Mouse (Mus musculus) embryonic facial prominence, embryonic 11.5 days (tissue): ENCODE measurements around the gene Ikzf3. TPM values are rescaled to one million over a fixed set of nuclear protein-coding genes. Genes with fewer than 3 reads are reported as not detected.

Experiments
- ATAC-seq: fragments of 200-750 bp; cut with Nextera tagmentation; replicated peaks from 2 replicates; pipeline ENCODE4 v1.8.0; 2017; ENCODE audit warnings: low read depth; ENCODE audit not compliant: insufficient number of reproducible peaks, low FRiP score, low TSS enrichment
- DNase-seq: peaks from one replicate; pipeline ENCODE4 v3.0.0-alpha.2; 2015; ENCODE audit warnings: low spot score
- H3K27ac ChIP-seq: fragments of 300-500 bp; sonication (generic); replicated peaks from 2 replicates; pipeline ENCODE4 v1.5.1; 2014; ENCODE audit warnings: mild to moderate bottlenecking, low read depth, low read length, control low read depth
- H3K27me3 ChIP-seq: fragments of 300-500 bp; sonication (generic); 2 replicates; pipeline ENCODE4 v1.6.1; 2014; ENCODE audit warnings: mild to moderate bottlenecking, low read length, moderate library complexity, mixed read lengths; ENCODE audit not compliant: control insufficient read depth, insufficient read depth
- H3K36me3 ChIP-seq: fragments of 300-500 bp; sonication (generic); replicated peaks from 2 replicates; pipeline ENCODE4 v1.6.1; 2014; ENCODE audit warnings: low read depth, mild to moderate bottlenecking, low read length, moderate library complexity, mixed read lengths; ENCODE audit not compliant: control insufficient read depth, insufficient read depth
- H3K4me1 ChIP-seq: fragments of 300-500 bp; sonication (generic); 2 replicates; pipeline ENCODE4 v1.6.1; 2014; ENCODE audit warnings: low read length, mixed read lengths; ENCODE audit not compliant: control insufficient read depth, insufficient read depth
- H3K4me2 ChIP-seq: fragments of 300-500 bp; sonication (generic); 2 replicates; pipeline ENCODE4 v1.6.1; 2014; ENCODE audit warnings: low read depth, mild to moderate bottlenecking, control low read depth, low read length, moderate library complexity
- H3K4me3 ChIP-seq: fragments of 300-500 bp; sonication (generic); 2 replicates; pipeline ENCODE4 v1.5.1; 2014; ENCODE audit warnings: low read depth, low read length, control low read depth
- H3K9ac ChIP-seq: fragments of 300-500 bp; sonication (generic); replicated peaks from 2 replicates; pipeline ENCODE4 v1.6.1; 2014; ENCODE audit warnings: mild to moderate bottlenecking, control low read depth, low read length
- H3K9me3 ChIP-seq: fragments of 300-500 bp; sonication (generic); replicated peaks from 2 replicates; pipeline ENCODE4 v1.6.1; 2016; ENCODE audit warnings: mild to moderate bottlenecking, low read length, inconsistent platforms, mixed read lengths; ENCODE audit not compliant: control insufficient read depth
- WGBS: fragments of 180-500 bp; shearing (Covaris S2); extraction: QIAGEN DNeasy Blood & Tissue Kit; methylation state at CpG from one replicate; pipeline ENCODE4 v1.1.7; 2014; 5-methylcytosine and 5-hydroxymethylcytosine counted together
- polyA plus RNA-seq: library from polyadenylated mRNA; unstranded; fragments of >200 nt; fragmentation: Nextera tagmentation; extraction: Ambion mirVana; gene quantifications from 2 replicates; pipeline ENCODE4 v1.2.1, GENCODE M21; 2014

Ikzf3 gene
- polyA plus RNA-seq, 1 experiment from 2014 or later: 0.07 TPM

GRCm38 (mm10) chr11:98481231-98481630, 64.6 kb downstream of the Ikzf3 start:
- H3K27ac ChIP-seq: no peak overlapping the region
- H3K27me3 ChIP-seq: no peaks in the 10 kb centered on the region
- no peak overlapping the region for H3K4me3 ChIP-seq
- WGBS: 41% methylated on average over 6 of the region's 6 CpGs
- H3K9ac ChIP-seq: no peak overlapping the region
- H3K4me1 ChIP-seq: no peaks in the 10 kb centered on the region
- ATAC-seq (no peak), DNase-seq (no peak)
- H3K4me2 ChIP-seq: no peak overlapping the region
- no peaks in the 10 kb centered on the region for H3K9me3 ChIP-seq
- no peaks in the 10 kb centered on the region for H3K36me3 ChIP-seq

- no peaks in the 10 kb centered on the region for H3K27me3 ChIP-seq
- no peak overlapping the region for H3K27ac ChIP-seq
- H3K9ac ChIP-seq: no peak overlapping the region
- H3K36me3 ChIP-seq: no peaks in the 10 kb centered on the region
- no peak overlapping the region for H3K4me2 ChIP-seq
- WGBS: 83% methylated on average over 12 of the region's 12 CpGs
- DNase-seq (no peak), ATAC-seq (no peak)
- no peaks in the 10 kb centered on the region for H3K9me3 ChIP-seq
- H3K4me3 ChIP-seq: no peak overlapping the region
- no peaks in the 10 kb centered on the region for H3K4me1 ChIP-seq
Measured at GRCm38 (mm10) chr11:98479940-98480497, 65.8 kb downstream of the Ikzf3 start.

GRCm38 (mm10) chr11:98479026-98479939, 66.5 kb downstream of the Ikzf3 start:
- Histone ChIP-seq H3K27ac (no peak overlapping the region), H3K4me1 (no peaks in the 10 kb centered on the region), H3K36me3 (no peaks in the 10 kb centered on the region), H3K4me2 (no peak overlapping the region), H3K27me3 (no peaks in the 10 kb centered on the region), H3K4me3 (no peak overlapping the region), H3K9me3 (no peaks in the 10 kb centered on the region), H3K9ac (no peak overlapping the region)
- 68% methylated on average over 13 of the region's 13 CpGs for WGBS
- peak; percentile 56 for DNase-seq
- ATAC-seq: no peak

GRCm38 (mm10) chr11:98477011-98477701, 68.7 kb downstream of the Ikzf3 start:
- no peaks in the 10 kb centered on the region for H3K36me3 ChIP-seq

GRCm38 (mm10) chr11:98476434-98476807, 69.4 kb downstream of the Ikzf3 start:
- 84% methylated on average over 4 of the region's 4 CpGs for WGBS
- no peak for DNase-seq
- no peaks in the 10 kb centered on the region for H3K27me3 ChIP-seq
- no peak overlapping the region for H3K4me2 ChIP-seq
- H3K36me3 ChIP-seq: no peaks in the 10 kb centered on the region
- H3K4me3 ChIP-seq: no peak overlapping the region
- no peaks in the 10 kb centered on the region for H3K9me3 ChIP-seq
- H3K27ac ChIP-seq: no peak overlapping the region
- ATAC-seq: no peak
- no peak overlapping the region for H3K9ac ChIP-seq
- no peaks in the 10 kb centered on the region for H3K4me1 ChIP-seq

More at GRCm38 (mm10) chr11:98477011-98477701, 68.7 kb downstream of the Ikzf3 start:
- Histone ChIP-seq H3K27ac (no peak overlapping the region), H3K4me2 (no peak overlapping the region), H3K4me3 (no peak overlapping the region), H3K4me1 (no peaks in the 10 kb centered on the region), H3K27me3 (no peaks in the 10 kb centered on the region), H3K9me3 (no peaks in the 10 kb centered on the region), H3K9ac (no peak overlapping the region)
- ATAC-seq (no peak), DNase-seq (no peak)
- WGBS: 75% methylated on average over 14 of the region's 14 CpGs

- no peaks in the 10 kb centered on the region for H3K27me3 ChIP-seq
- ATAC-seq (no peak), DNase-seq (no peak)
- H3K9me3 ChIP-seq: no peaks in the 10 kb centered on the region
- WGBS: 86% methylated on average over 9 of the region's 9 CpGs
- no peak overlapping the region for H3K27ac ChIP-seq
- H3K4me2 ChIP-seq: no peak overlapping the region
- no peak overlapping the region for H3K9ac ChIP-seq
- H3K36me3 ChIP-seq: no peaks in the 10 kb centered on the region
- no peaks in the 10 kb centered on the region for H3K4me1 ChIP-seq
- H3K4me3 ChIP-seq: no peak overlapping the region
Measured at GRCm38 (mm10) chr11:98475630-98476433, 70.0 kb downstream of the Ikzf3 start.

- no peak overlapping the region for H3K9ac ChIP-seq
- no peak overlapping the region for H3K4me3 ChIP-seq
- no peaks in the 10 kb centered on the region for H3K9me3 ChIP-seq
- H3K27ac ChIP-seq: no peak overlapping the region
- no peaks in the 10 kb centered on the region for H3K27me3 ChIP-seq
- no peaks in the 10 kb centered on the region for H3K4me1 ChIP-seq
- no peaks in the 10 kb centered on the region for H3K36me3 ChIP-seq
- WGBS: 85% methylated on average over 11 of the region's 11 CpGs
- DNase-seq (no peak), ATAC-seq (no peak)
- H3K4me2 ChIP-seq: no peak overlapping the region
Measured at GRCm38 (mm10) chr11:98474967-98475366, 70.9 kb downstream of the Ikzf3 start.
